ENCODE assay signal across 26 mouse cellular contexts in genomic region chr3:153901904-153902303, GRCm38 (mm10). TPM values are rescaled to one million over a fixed set of nuclear protein-coding genes. Genes with fewer than 3 reads are reported as not detected.
"Had no signal": no experiment of that assay in that cellular context is flagged by ENCODE, and none has a peak within 500 bp of the region (broad histone marks: within the 10 kb centered on the region; RNA-seq: fewer than 3 reads in every experiment).

No protein-coding gene starts in this region.

- H3K9me3 ChIP-seq: limb, embryonic 12.5 days; limb, embryonic 15.5 days; liver, embryonic 15.5 days; midbrain, embryonic 12.5 days; midbrain, embryonic 15.5 days; neural tube, embryonic 12.5 days; neural tube, embryonic 15.5 days had no signal

- H3K4me3 ChIP-seq: limb, embryonic 12.5 days; limb, embryonic 15.5 days; liver, embryonic 15.5 days; midbrain, embryonic 12.5 days; midbrain, embryonic 15.5 days; neural tube, embryonic 12.5 days; neural tube, embryonic 15.5 days had no signal

- H3K4me1 ChIP-seq: limb, embryonic 12.5 days; midbrain, embryonic 12.5 days; midbrain, embryonic 15.5 days; neural tube, embryonic 12.5 days; neural tube, embryonic 15.5 days had no signal

- ATAC-seq: lung, postnatal 0 days; midbrain, embryonic 15.5 days had no signal

- H3K27me3 ChIP-seq: limb, embryonic 12.5 days; limb, embryonic 15.5 days; liver, embryonic 15.5 days; midbrain, embryonic 12.5 days; midbrain, embryonic 15.5 days; neural tube, embryonic 12.5 days; neural tube, embryonic 15.5 days had no signal

- DNase-seq: kidney, adult 18-20 months; kidney, adult 9 months; kidney, postnatal 14 days; kidney, postnatal 4 days; left cerebral cortex, postnatal 4 days; lung, embryonic 14.5 days; right cerebral cortex, adult 18-20 months; right cerebral cortex, postnatal 14 days; right cerebral cortex, postnatal 4 days; thymus, adult 2 months; thymus, postnatal 14 days; thymus, postnatal 4 days had no signal

- H3K27ac ChIP-seq: limb, embryonic 12.5 days; limb, embryonic 15.5 days; macrophage; midbrain, embryonic 12.5 days; midbrain, embryonic 15.5 days; neural tube, embryonic 12.5 days; neural tube, embryonic 15.5 days; stomach, postnatal 0 days had no signal

- H3K4me2 ChIP-seq: limb, embryonic 12.5 days; limb, embryonic 15.5 days; liver, embryonic 15.5 days; lung, embryonic 14.5 days; midbrain, embryonic 12.5 days; midbrain, embryonic 15.5 days; neural tube, embryonic 12.5 days; neural tube, embryonic 15.5 days had no signal

- H3K9ac ChIP-seq: limb, embryonic 12.5 days; limb, embryonic 15.5 days; liver, embryonic 15.5 days; lung, embryonic 14.5 days; midbrain, embryonic 12.5 days; midbrain, embryonic 15.5 days; neural tube, embryonic 12.5 days; neural tube, embryonic 15.5 days had no signal

RNA-seq across cellular contexts. Expression of gene Msh4, which starts 4.0 kb away (rescaled TPM):
- polyA plus RNA-seq: macrophage had no signal

RNA-seq across cellular contexts. Expression of gene Asb17, which starts 57.9 kb away (rescaled TPM):
- total RNA-seq: layer of hippocampus, adult 18-20 months; layer of hippocampus, postnatal 14 days; left cerebral cortex, adult 8-10 months; left cerebral cortex, postnatal 14 days; left cerebral cortex, postnatal 4 days had no signal
- polyA plus RNA-seq: lung, postnatal 0 days; macrophage; neural tube, embryonic 15.5 days; thymus, adult 2 months had no signal
